Mouse (Mus musculus) CH12.LX (cell line): ENCODE measurements around the gene Tmem131l. TPM values are rescaled to one million over a fixed set of nuclear protein-coding genes. Genes with fewer than 3 reads are reported as not detected.

Experiments
- DNase-seq: peaks from one replicate; pipeline ENCODE4 v3.0.0-alpha.2; 2013; ENCODE audit errors: extremely low read depth
- H3K27ac ChIP-seq: 2 replicates; pipeline ENCODE4 v1.5.1; 2012; ENCODE audit warnings: low read depth, mild to moderate bottlenecking, control low read depth, moderate library complexity; ENCODE audit not compliant: insufficient read depth
- H3K27me3 ChIP-seq: replicated peaks from 2 replicates; pipeline ENCODE3; 2012; ENCODE audit warnings: inconsistent platforms
- H3K36me3 ChIP-seq, 2 experiments: replicated peaks in 1 of 2; 2 replicates each; pipeline versions ENCODE3 to v1.6.1; 2012; ENCODE audit warnings: inconsistent platforms in 1 of 2, low read length in 1 of 2, mild to moderate bottlenecking in 1 of 2, mixed read lengths in 1 of 2, moderate library complexity in 1 of 2; ENCODE audit not compliant: control insufficient read depth in 1 of 2, insufficient read depth in 1 of 2
- H3K4me1 ChIP-seq, 2 experiments: 2 replicates each; pipeline ENCODE4 v1.6.1; 2012; ENCODE audit warnings: inconsistent platforms in 1 of 2, moderate library complexity in 1 of 2; ENCODE audit not compliant: insufficient read depth in 2 of 2, control insufficient read depth in 1 of 2
- H3K4me2 ChIP-seq: 2 replicates; pipeline ENCODE4 v1.6.1; 2012; ENCODE audit warnings: low read depth, mild to moderate bottlenecking, control low read depth; ENCODE audit not compliant: poor library complexity, insufficient read depth, severe bottlenecking
- H3K4me3 ChIP-seq, 3 experiments: fragments of 150-350 bp in 1 of 3; sonication (generic) in 1 of 3; replicated peaks in 1 of 3; 2 replicates each; pipeline versions ENCODE3 to v1.5.1; 2011 to 2012; ENCODE audit warnings: low read depth in 2 of 3, low read length in 2 of 3, mild to moderate bottlenecking in 2 of 3, moderate library complexity in 2 of 3, control low read depth in 1 of 3, improper control_type of control experiment in 1 of 3, inconsistent platforms in 1 of 3, mixed read lengths in 1 of 3; ENCODE audit not compliant: poor library complexity in 1 of 3
- H3K79me2 ChIP-seq: replicated peaks from 2 replicates; pipeline ENCODE4 v1.6.1; 2012; ENCODE audit warnings: mild to moderate bottlenecking, moderate library complexity; ENCODE audit not compliant: control insufficient read depth, poor library complexity, insufficient read depth, severe bottlenecking; ENCODE audit errors: extremely low read depth
- H3K9ac ChIP-seq: 2 replicates; pipeline ENCODE4 v1.6.1; 2012; ENCODE audit warnings: low read depth, mild to moderate bottlenecking, control low read depth, moderate library complexity; ENCODE audit not compliant: insufficient read depth
- H3K9me3 ChIP-seq: replicated peaks from 2 replicates; pipeline ENCODE3; 2012; ENCODE audit warnings: low read length, inconsistent platforms, mixed read lengths
- CHD1 ChIP-seq: IDR thresholded peaks from 2 replicates; pipeline ENCODE4 v1.6.1; 2012; ENCODE audit warnings: low read depth, low read length, improper control_type of control experiment, inconsistent platforms
- CHD2 ChIP-seq: IDR thresholded peaks from 2 replicates; pipeline ENCODE4 v1.6.1; 2011; ENCODE audit warnings: low read length, improper control_type of control experiment
- E2F4 ChIP-seq: IDR thresholded peaks from 2 replicates; pipeline ENCODE4 v1.6.1; 2011; ENCODE audit warnings: low read depth, low read length, improper control_type of control experiment; ENCODE audit not compliant: insufficient replicate concordance
- EP300 ChIP-seq: IDR thresholded peaks from 2 replicates; pipeline ENCODE4 v1.6.1; 2011; ENCODE audit warnings: low read length, improper control_type of control experiment
- GABPA ChIP-seq: IDR thresholded peaks from 2 replicates; pipeline ENCODE4 v1.6.1; 2012; ENCODE audit warnings: low read depth, low read length, improper control_type of control experiment, inconsistent platforms; ENCODE audit not compliant: insufficient replicate concordance
- HCFC1 ChIP-seq: IDR thresholded peaks from 2 replicates; pipeline ENCODE4 v1.6.1; 2012; ENCODE audit warnings: low read depth, mild to moderate bottlenecking, inconsistent platforms, low read length, improper control_type of control experiment
- JUN ChIP-seq: IDR thresholded peaks from 2 replicates; pipeline ENCODE4 v1.6.1; 2011; ENCODE audit warnings: low read depth, mild to moderate bottlenecking, low read length, improper control_type of control experiment, moderate library complexity; ENCODE audit not compliant: insufficient read depth
- MAX ChIP-seq: IDR thresholded peaks from 2 replicates; pipeline ENCODE4 v1.6.1; 2011; ENCODE audit warnings: low read length, improper control_type of control experiment
- MYC ChIP-seq: IDR thresholded peaks from 2 replicates; pipeline ENCODE4 v1.6.1; 2011; ENCODE audit warnings: low read depth, mild to moderate bottlenecking, improper control_type of control experiment, low read length
- PAX5 ChIP-seq: IDR thresholded peaks from 2 replicates; pipeline ENCODE4 v1.6.1; 2012; ENCODE audit warnings: low read length, inconsistent platforms, mixed read lengths
- POLR2A ChIP-seq: IDR thresholded peaks from 2 replicates; pipeline ENCODE4 v1.6.1; 2011; ENCODE audit warnings: low read depth, mild to moderate bottlenecking, improper control_type of control experiment, low read length
- RCOR1 ChIP-seq: conservative IDR thresholded peaks from 2 replicates; pipeline ENCODE4 v1.6.1; 2012; ENCODE audit warnings: low read depth, mild to moderate bottlenecking, inconsistent platforms, low read length, improper control_type of control experiment
- SMC3 ChIP-seq: IDR thresholded peaks from 2 replicates; pipeline ENCODE4 v1.6.1; 2011; ENCODE audit warnings: low read depth, low read length, improper control_type of control experiment
- TBP ChIP-seq: conservative IDR thresholded peaks from 2 replicates; pipeline ENCODE4 v1.6.1; 2011; ENCODE audit warnings: low read depth, low read length, improper control_type of control experiment
- TCF12 ChIP-seq: IDR thresholded peaks from 2 replicates; pipeline ENCODE4 v1.6.1; 2014; ENCODE audit warnings: low read depth, mild to moderate bottlenecking, inconsistent platforms, low read length, improper control_type of control experiment
- UBTF ChIP-seq: IDR thresholded peaks from 2 replicates; pipeline ENCODE4 v1.6.1; 2012; ENCODE audit warnings: low read depth, mild to moderate bottlenecking, inconsistent platforms, low read length, improper control_type of control experiment, moderate library complexity
- USF1 ChIP-seq: IDR thresholded peaks from 2 replicates; pipeline ENCODE4 v1.6.1; 2014; ENCODE audit warnings: low read depth, mild to moderate bottlenecking, inconsistent platforms, low read length, improper control_type of control experiment
- USF2 ChIP-seq: conservative IDR thresholded peaks from 2 replicates; pipeline ENCODE4 v1.6.1; 2011; ENCODE audit warnings: low read depth, low read length, improper control_type of control experiment
- ZC3H11A ChIP-seq: IDR thresholded peaks from 2 replicates; pipeline ENCODE4 v1.6.1; 2012; ENCODE audit warnings: low read depth, mild to moderate bottlenecking, inconsistent platforms, low read length, improper control_type of control experiment
- ZKSCAN1 ChIP-seq: IDR thresholded peaks from 2 replicates; pipeline ENCODE4 v1.6.1; 2012; ENCODE audit warnings: low read depth, inconsistent platforms, low read length, improper control_type of control experiment, borderline replicate concordance
- ZMIZ1 ChIP-seq: IDR thresholded peaks from 2 replicates; pipeline ENCODE4 v1.6.1; 2012; ENCODE audit warnings: low read depth, mild to moderate bottlenecking, inconsistent platforms, low read length, improper control_type of control experiment
- ZNF384 ChIP-seq: IDR thresholded peaks from 2 replicates; pipeline ENCODE4 v1.6.1; 2012; ENCODE audit warnings: low read depth, low read length, improper control_type of control experiment, inconsistent platforms
- dilution Hi-C: fragments of 300-500 bp; cut with MboI; formaldehyde crosslinking; loops from 2 replicates; pipeline ENCODE4 v1.14.3; 2020; ENCODE audit warnings: low sequenced_read_pairs; ENCODE audit not compliant: extremely low pct_unique_long_range_greater_than_20kb, extremely low pct_ligation_motif_present
- in situ Hi-C: fragments of 300-500 bp; cut with MboI; formaldehyde crosslinking; loops from 3 replicates; pipeline ENCODE4 v1.14.3; 2019; ENCODE audit warnings: low sequenced_read_pairs, low pct_ligation_motif_present, low pct_unique_long_range_greater_than_20kb, mixed read lengths
- polyA plus RNA-seq: library from polyadenylated mRNA; unstranded; fragments of >175 nt; gene quantifications from 2 replicates; pipeline ENCODE4 v1.2.1, GENCODE M21; 2012; ENCODE audit warnings: low read depth; ENCODE audit not compliant: insufficient read length
- total RNA-seq, 2 experiments: library from RNA; depleted of rRNA; stranded (reverse); fragments of 300-350 nt in 1 of 2; fragments of >200 nt in 1 of 2; gene quantifications; 2 replicates each; pipeline ENCODE4 v1.2.3; 2012 to 2014

The Tmem131l gene
- total and polyA plus RNA-seq, 3 experiments, result 32.7 to 89.7 (median 37.1) TPM

GRCm38 (mm10) chr3:84086921-84087320 lies 46.9 kb upstream of the Tmem131l start:
- H3K9me3 ChIP-seq, result peaks cover 4% of the 10 kb centered on the region
- no peak for DNase-seq
- H3K36me3 ChIP-seq, result peaks cover 0 to 19% of the 10 kb centered on the region in 2 experiments
- dilution Hi-C loops (no loop called here), in situ Hi-C loops (no loop called here)
- no peaks in the 10 kb centered on the region for H3K79me2 ChIP-seq
- H3K9ac ChIP-seq, result no peak overlapping the region
- no peak for TF ChIP-seq HCFC1
- no peak for TF ChIP-seq MAX
- no peak for TF ChIP-seq CHD2
- TF ChIP-seq ZKSCAN1, result no peak
- TF ChIP-seq E2F4, result no peak
- TF ChIP-seq CHD1, result no peak
- TF ChIP-seq, all 38 proteins: peak for 0
- Histone ChIP-seq H3K4me3 (no peak overlapping the region), H3K27ac (no peak overlapping the region), H3K4me1 (peaks cover 0 to 10% of the 10 kb centered on the region in 2 experiments; a peak in 1 of 4 replicates), H3K4me2 (no peak overlapping the region), H3K27me3 (no peaks in the 10 kb centered on the region)

- no peak for DNase-seq
- H3K27me3 ChIP-seq, result no peaks in the 10 kb centered on the region
- peaks cover 0 to 10% of the 10 kb centered on the region in 2 experiments; a peak in 1 of 4 replicates for H3K4me1 ChIP-seq
- H3K9ac ChIP-seq, result no peak overlapping the region
- H3K36me3 ChIP-seq, result peaks cover 0 to 15% of the 10 kb centered on the region in 2 experiments
- in situ Hi-C loops, result no loop called here
- H3K27ac ChIP-seq, result no peak overlapping the region
- H3K4me3 ChIP-seq, result no peak overlapping the region
- dilution Hi-C loops, result no loop called here
- no peak overlapping the region for H3K4me2 ChIP-seq
- no peaks in the 10 kb centered on the region for H3K79me2 ChIP-seq
- no peak for TF ChIP-seq USF2
- no peak for TF ChIP-seq POLR2A
- no peak for TF ChIP-seq TBP
- no peak for TF ChIP-seq ZKSCAN1
- TF ChIP-seq ZMIZ1, result no peak
- TF ChIP-seq EP300, result no peak
- TF ChIP-seq ZC3H11A, result no peak
- no peak for TF ChIP-seq ZNF384
- TF ChIP-seq PAX5, result no peak
- TF ChIP-seq RCOR1, result no peak
- no peak for TF ChIP-seq JUN
- no peak for TF ChIP-seq SMC3
- no peak for TF ChIP-seq TCF12
- TF ChIP-seq GABPA, result no peak
- no peak for TF ChIP-seq MYC
- TF ChIP-seq CHD2, result no peak
- no peak for TF ChIP-seq UBTF
- no peak for TF ChIP-seq USF1
- TF ChIP-seq, all 38 proteins: peak for 0
- peaks cover 5% of the 10 kb centered on the region for H3K9me3 ChIP-seq
Observed at GRCm38 (mm10) chr3:84086337-84086736, 46.4 kb upstream of the Tmem131l start.
